Mouse (Mus musculus) midbrain, postnatal 0 days (tissue): Measurements from ENCODE around the gene G2e3. TPM values are rescaled to one million over a fixed set of nuclear protein-coding genes. Genes with fewer than 3 reads are reported as not detected.

Experiments
- ATAC-seq: fragments of 200-750 bp; cut with Nextera tagmentation; 2 replicates; pipeline ENCODE4 v1.8.0; 2017; ENCODE audit warnings: moderate number of reproducible peaks, mild to moderate bottlenecking, moderate TSS enrichment, moderate library complexity; ENCODE audit not compliant: low FRiP score
- DNase-seq: peaks from one replicate; pipeline ENCODE4 v3.0.0-alpha.2; 2015; ENCODE audit warnings: low spot score
- H3K27ac ChIP-seq: fragments of 300-500 bp; sonication (generic); 2 replicates; pipeline ENCODE4 v1.5.1; 2014; ENCODE audit warnings: low read depth, mild to moderate bottlenecking, low read length, mixed read lengths
- H3K27me3 ChIP-seq: fragments of 300-500 bp; sonication (generic); 2 replicates; pipeline ENCODE4 v1.6.1; 2014; ENCODE audit warnings: low read length, control low read depth, mixed read lengths; ENCODE audit not compliant: insufficient read depth
- H3K36me3 ChIP-seq: fragments of 300-500 bp; sonication (generic); 2 replicates; pipeline ENCODE4 v1.6.1; 2014; ENCODE audit warnings: low read length, control low read depth, mixed read lengths; ENCODE audit not compliant: insufficient read depth
- H3K4me1 ChIP-seq: fragments of 300-500 bp; sonication (generic); 2 replicates; pipeline ENCODE4 v1.6.1; 2014; ENCODE audit warnings: mild to moderate bottlenecking, control low read depth, antibody characterized with exemption, low read length, mixed read lengths; ENCODE audit not compliant: insufficient read depth
- H3K4me2 ChIP-seq: fragments of 300-500 bp; sonication (generic); 2 replicates; pipeline ENCODE4 v1.6.1; 2014; ENCODE audit warnings: low read depth, mild to moderate bottlenecking, low read length, mixed read lengths; ENCODE audit not compliant: poor library complexity, severe bottlenecking
- H3K4me3 ChIP-seq: fragments of 300-500 bp; sonication (generic); 2 replicates; pipeline ENCODE4 v1.5.1; 2014; ENCODE audit warnings: low read depth, mild to moderate bottlenecking, low read length, moderate library complexity
- H3K9ac ChIP-seq: fragments of 300-500 bp; sonication (generic); replicated peaks from 2 replicates; pipeline ENCODE4 v1.6.1; 2014; ENCODE audit warnings: mild to moderate bottlenecking, low read length, moderate library complexity, mixed read lengths; ENCODE audit not compliant: poor library complexity, severe bottlenecking
- H3K9me3 ChIP-seq: fragments of 300-500 bp; sonication (generic); 2 replicates; pipeline ENCODE4 v1.6.1; 2016; ENCODE audit warnings: low read length, control low read depth
- CTCF ChIP-seq: IDR thresholded peaks from 2 replicates; pipeline ENCODE4 v1.5.1; 2016; ENCODE audit warnings: antibody characterized with exemption, mild to moderate bottlenecking
- WGBS: fragments of 180-500 bp; shearing (Covaris S2); extraction: QIAGEN DNeasy Blood & Tissue Kit; methylation state at CpG from one replicate; pipeline ENCODE4 v1.1.7; 2014; 5-methylcytosine and 5-hydroxymethylcytosine counted together
- polyA plus RNA-seq: library from polyadenylated mRNA; unstranded; fragments of >200 nt; fragmentation: Nextera tagmentation; extraction: Ambion mirVana; gene quantifications from 2 replicates; pipeline ENCODE4 v1.2.1, GENCODE M21; 2015
- total RNA-seq: library from RNA; depleted of rRNA; stranded (reverse); fragments of >200 nt; gene quantifications from 2 replicates; pipeline ENCODE4 v1.2.3, GENCODE M21; 2014

Gene G2e3
- total and polyA plus RNA-seq, 2 experiments from 2014 or later = 8.2 to 10.1 TPM

GRCm38 (mm10) chr12:51355296-51355695 lies 7.4 kb downstream of the G2e3 start:
- peaks cover 26% of the 10 kb centered on the region; the same call in 1 of the 2 replicates for H3K36me3 ChIP-seq
- WGBS = 84% methylated on average over 8 of the region's 8 CpGs

GRCm38 (mm10) chr12:51361294-51361693 lies 13.4 kb downstream of the G2e3 start:
- no peak for ATAC-seq
- Histone ChIP-seq H3K4me3 (no peak overlapping the region), H3K4me2 (no peak overlapping the region), H3K9me3 (no peaks in the 10 kb centered on the region), H3K4me1 (no peaks in the 10 kb centered on the region), H3K9ac (no peak overlapping the region), H3K36me3 (peaks cover 32% of the 10 kb centered on the region), H3K27ac (no peak overlapping the region), H3K27me3 (no peaks in the 10 kb centered on the region)
- no peak for TF ChIP-seq CTCF
- DNase-seq = no peak

More at GRCm38 (mm10) chr12:51355296-51355695, 7.4 kb downstream of the G2e3 start:
- ATAC-seq = no peak
- Histone ChIP-seq H3K27me3 (no peaks in the 10 kb centered on the region), H3K4me3 (no peak overlapping the region), H3K4me2 (no peak overlapping the region), H3K27ac (no peak overlapping the region), H3K9me3 (no peaks in the 10 kb centered on the region), H3K4me1 (no peaks in the 10 kb centered on the region), H3K9ac (no peak overlapping the region)
- no peak for DNase-seq
- no peak for TF ChIP-seq CTCF

- Histone ChIP-seq H3K4me3 (no peak overlapping the region), H3K27me3 (no peaks in the 10 kb centered on the region), H3K36me3 (peaks cover 32% of the 10 kb centered on the region), H3K4me1 (no peaks in the 10 kb centered on the region), H3K4me2 (no peak overlapping the region), H3K27ac (no peak overlapping the region), H3K9me3 (no peaks in the 10 kb centered on the region), H3K9ac (no peak overlapping the region)
- TF ChIP-seq CTCF = no peak
- no peak for ATAC-seq
- no peak for DNase-seq
- 97% methylated on average over 1 of the region's 1 CpGs for WGBS
These were observed 15.0 kb downstream of the G2e3 start for GRCm38 (mm10) chr12:51362898-51363297.

GRCm38 (mm10) chr12:51368504-51368903 lies 20.6 kb downstream of the G2e3 start:
- H3K36me3 ChIP-seq = peaks cover 12% of the 10 kb centered on the region
- WGBS = 97% methylated on average over 3 of the region's 3 CpGs

GRCm38 (mm10) chr12:51377003-51377887 lies 29.4 kb downstream of the G2e3 start, which contains the start of gene Scfd1:
TSS of gene Scfd1 (plus strand) at chr12:51377510.
- Histone ChIP-seq H3K27ac (peak within 1 kb of the TSS; percentile 80), H3K4me3 (peak within 1 kb of the TSS; percentile 58), H3K9ac (peak within 1 kb of the TSS; percentile 79), H3K4me1 (no peaks in the 10 kb centered on the region), H3K9me3 (no peaks in the 10 kb centered on the region), H3K27me3 (no peaks in the 10 kb centered on the region), H3K36me3 (peaks cover 9% of the 10 kb centered on the region; the same call in 1 of the 2 replicates), H3K4me2 (peak within 1 kb of the TSS; percentile 51)
- TF ChIP-seq CTCF = no peak; the same call in 1 of the 2 replicates
- under 1% methylated on average over 34 of the region's 34 CpGs for WGBS
- ATAC-seq (peak; percentile 100), DNase-seq (peak; percentile 98)

More at GRCm38 (mm10) chr12:51368504-51368903, 20.6 kb downstream of the G2e3 start:
- no peak overlapping the region for H3K27ac ChIP-seq
- no peaks in the 10 kb centered on the region for H3K27me3 ChIP-seq
- no peaks in the 10 kb centered on the region for H3K4me1 ChIP-seq
- TF ChIP-seq CTCF = no peak
- no peak overlapping the region for H3K9ac ChIP-seq
- no peaks in the 10 kb centered on the region for H3K9me3 ChIP-seq
- H3K4me2 ChIP-seq = no peak overlapping the region
- ATAC-seq = no peak
- no peak for DNase-seq
- no peak overlapping the region for H3K4me3 ChIP-seq

GRCm38 (mm10) chr12:51377888-51378190 lies 30.0 kb downstream of the G2e3 start:
- peak overlapping the region; percentile 79 for H3K9ac ChIP-seq
- H3K4me3 ChIP-seq = peak overlapping the region; percentile 58
- ATAC-seq (no peak), DNase-seq (no peak)
- no peak for TF ChIP-seq CTCF
- H3K27me3 ChIP-seq = no peaks in the 10 kb centered on the region
- H3K9me3 ChIP-seq = no peaks in the 10 kb centered on the region
- H3K27ac ChIP-seq = peak overlapping the region; percentile 80
- peak overlapping the region; percentile 51 for H3K4me2 ChIP-seq
- peaks cover 4% of the 10 kb centered on the region; the same call in 1 of the 2 replicates for H3K36me3 ChIP-seq
- no peaks in the 10 kb centered on the region for H3K4me1 ChIP-seq
- WGBS = 21% methylated on average over 6 of the region's 6 CpGs
